Mouse (Mus musculus) heart, adult 18-20 months (tissue): ENCODE measurements at regions not wholly inside any gene's neighbourhood (a gene's known extent, or its start where the extent isn't known, plus 50 kb on each side); places are given as distances from the start of the nearest gene placed in this dataset.

Source experiments
- DNase-seq, 2 experiments: peaks; one replicate each; pipeline ENCODE4 v3.0.0; 2021 to 2022; ENCODE audit warnings: mixed read lengths in 1 of 2

DNA sequence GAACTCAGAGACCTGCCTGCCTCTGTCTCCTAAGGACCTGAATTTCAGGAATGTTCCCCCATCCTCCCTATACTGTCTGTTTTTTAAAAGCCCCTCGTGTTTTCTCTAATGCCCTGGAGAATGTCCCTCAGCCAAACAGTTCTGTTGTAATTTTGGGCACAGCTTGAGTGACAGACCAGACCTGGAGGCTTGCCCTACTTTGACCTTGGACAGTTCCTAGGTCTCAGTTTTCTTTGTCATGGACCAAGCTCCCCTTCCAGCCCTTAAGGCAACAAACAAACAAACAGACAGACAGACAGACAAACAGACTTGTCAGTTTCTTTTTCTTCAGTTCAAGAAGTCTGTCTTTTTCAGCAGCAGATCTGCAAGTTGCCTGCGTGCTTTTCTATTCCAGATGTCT lies 114.4 kb downstream of the Sox2 start:
- DNase-seq = no peak

GRCm38 (mm10) chr3:34765151-34765550 lies 114.9 kb downstream of the Sox2 start:
- DNase-seq = no peak

- no peak for DNase-seq
These were observed 119.6 kb downstream of the Sox2 start for GRCm38 (mm10) chr3:34769818-34770217.

DNA sequence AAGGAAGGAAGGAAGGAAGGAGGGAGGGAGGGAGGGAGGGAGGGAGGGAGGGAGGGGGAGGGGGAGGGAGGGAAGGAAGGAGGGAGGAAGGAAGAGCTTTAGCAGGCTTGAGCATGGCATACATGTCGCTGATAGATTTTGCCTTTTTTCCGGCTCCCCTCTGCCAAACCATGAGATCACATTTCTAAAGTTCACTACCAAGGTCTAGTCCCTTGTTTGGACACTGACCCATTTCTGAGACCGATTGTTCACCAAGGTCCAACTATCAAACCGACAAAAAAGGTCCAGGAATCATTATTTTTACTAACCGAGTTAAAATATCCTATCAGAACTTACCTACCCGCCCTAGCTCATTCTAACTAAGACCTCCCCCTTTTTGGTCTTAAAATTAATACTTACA lies 120.1 kb downstream of the Sox2 start:
- no peak for DNase-seq

DNA sequence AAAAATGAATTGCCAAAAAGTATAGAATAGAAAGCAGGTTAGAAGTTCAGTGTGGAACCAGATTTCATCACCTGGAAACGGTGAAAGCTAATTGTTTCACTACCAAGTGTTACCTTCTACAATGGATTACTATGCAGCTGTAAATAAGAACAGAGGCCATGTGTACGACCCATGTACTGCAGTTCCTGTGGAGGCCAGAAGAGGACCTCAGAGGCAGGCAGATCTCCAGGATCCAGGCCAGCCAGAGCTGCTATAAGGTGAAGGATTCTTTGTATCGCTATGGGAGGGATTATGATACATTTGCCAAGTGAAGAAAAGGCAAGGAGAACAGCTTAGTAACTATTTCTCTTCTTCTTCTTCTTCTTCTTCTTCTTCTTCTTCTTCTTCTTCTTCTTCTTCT lies 121.8 kb downstream of the Sox2 start:
- no peak for DNase-seq

- no peak for DNase-seq
These were observed 123.6 kb downstream of the Sox2 start for GRCm38 (mm10) chr3:34773678-34774425.

DNA sequence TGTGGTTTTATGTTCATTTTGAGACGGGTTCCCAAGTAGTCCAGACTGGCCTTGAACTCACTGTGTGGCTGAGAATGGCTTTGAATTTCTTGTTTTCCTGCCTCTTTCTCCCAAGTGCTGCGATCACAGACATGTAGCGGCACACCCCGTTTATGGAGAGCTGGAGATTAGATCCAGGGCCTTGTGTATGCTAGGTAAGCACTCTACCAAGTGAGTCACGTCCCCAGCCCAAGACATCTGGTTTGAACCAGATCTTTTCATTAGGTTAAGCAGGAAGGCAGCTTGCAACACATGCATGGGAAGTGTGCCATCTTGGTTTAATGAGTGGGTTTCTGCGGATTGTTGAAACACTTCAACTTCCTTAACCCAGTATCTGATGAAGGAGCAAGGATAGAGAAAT lies 131.6 kb downstream of the Sox2 start:
- no peak for DNase-seq

- no peak for DNase-seq
These were observed 133.2 kb downstream of the Sox2 start for GRCm38 (mm10) chr3:34783398-34783797.

DNA sequence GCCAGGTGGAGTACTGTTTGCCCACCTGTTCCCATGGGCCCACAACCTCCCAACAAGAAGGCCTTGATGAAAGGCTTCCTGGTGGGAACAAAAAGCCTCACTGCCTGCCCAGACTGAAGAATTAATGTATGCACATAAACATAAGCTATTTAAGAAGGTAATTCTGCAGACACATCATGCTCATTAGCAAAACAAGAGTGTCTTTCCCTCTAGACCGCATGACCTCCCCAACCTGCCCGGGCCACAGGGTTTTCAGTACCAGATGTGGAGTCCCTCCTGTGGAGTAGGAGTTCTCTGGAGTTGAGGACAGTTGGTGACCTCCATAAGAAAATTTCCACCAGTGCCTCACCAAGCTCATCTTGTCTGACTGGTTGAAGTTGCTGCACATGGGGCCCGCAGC lies 137.0 kb downstream of the Sox2 start:
- no peak for DNase-seq

- DNase-seq = peak in 1 of 2 experiments; percentile 2
These were observed 145.1 kb downstream of the Sox2 start for GRCm38 (mm10) chr3:34795103-34795983.

GRCm38 (mm10) chr3:34795984-34796266 lies 145.7 kb downstream of the Sox2 start:
- no peak for DNase-seq

GRCm38 (mm10) chr3:34808833-34809232 lies 158.6 kb downstream of the Sox2 start:
- no peak for DNase-seq

- DNase-seq = no peak
These were observed 161.5 kb downstream of the Sox2 start for GRCm38 (mm10) chr3:34811753-34812152.

- no peak for DNase-seq
These were observed 162.9 kb downstream of the Sox2 start for GRCm38 (mm10) chr3:34813046-34813625.

GRCm38 (mm10) chr3:34825036-34825435 lies 174.8 kb downstream of the Sox2 start:
- DNase-seq = no peak

- DNase-seq = no peak
These were observed 176.2 kb downstream of the Sox2 start for GRCm38 (mm10) chr3:34826396-34826795.

GRCm38 (mm10) chr3:34828453-34829206 lies 178.4 kb downstream of the Sox2 start:
- no peak for DNase-seq

DNA sequence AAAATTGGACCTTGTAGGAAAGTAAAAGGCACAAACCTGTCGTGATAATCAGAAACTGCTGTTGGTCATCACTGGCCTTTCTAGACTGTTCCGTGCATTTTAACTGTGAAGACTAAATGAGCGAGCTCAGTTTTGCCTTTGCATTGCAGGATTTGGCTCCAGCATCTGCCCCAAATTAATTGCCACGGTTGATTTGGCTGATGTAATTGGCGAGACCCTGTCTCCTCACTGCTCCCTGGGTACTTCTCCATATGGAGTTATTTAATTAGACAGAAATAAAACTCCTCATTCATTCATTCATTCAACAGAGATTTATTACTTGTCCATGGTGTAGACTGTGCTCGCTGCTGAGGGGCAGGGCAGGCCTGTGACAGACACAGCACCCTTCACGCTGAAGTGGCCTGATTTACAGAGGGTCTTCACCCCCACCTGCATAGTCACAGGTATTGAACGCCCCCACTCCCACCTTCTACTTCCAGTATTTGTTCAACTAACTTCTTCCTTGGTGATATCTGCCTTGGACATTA lies 186.6 kb downstream of the Sox2 start:
- DNase-seq = no peak

- DNase-seq = no peak
These were observed 187.6 kb downstream of the Sox2 start for GRCm38 (mm10) chr3:34837644-34838332.

- DNase-seq = no peak
These were observed 210.9 kb downstream of the Sox2 start for GRCm38 (mm10) chr3:34860877-34861649.
